Mouse (Mus musculus) layer of hippocampus, adult 2 months (tissue): ENCODE results near the gene Map3k7cl. TPM values are rescaled to one million over a fixed set of nuclear protein-coding genes. Genes with fewer than 3 reads are reported as not detected.
A peak's percentile ranks its signal among the peaks of the same experiment; 100 is the strongest.

Source experiments
- DNase-seq, 2 experiments: peaks; one replicate each; pipeline ENCODE4 v3.0.0; 2022; ENCODE audit warnings: low spot score in 2 of 2
- H3K27ac ChIP-seq: fragments of 200-600 bp; 2 replicates; pipeline ENCODE4 v1.8.1; 2022
- H3K4me3 ChIP-seq: fragments of 200-600 bp; 2 replicates; pipeline ENCODE4 v1.8.1; 2022; ENCODE audit warnings: mild to moderate bottlenecking
- CTCF ChIP-seq: fragments of 200-600 bp; conservative IDR thresholded peaks from 2 replicates; pipeline ENCODE4 v1.8.1; 2022; ENCODE audit warnings: antibody characterized with exemption, mild to moderate bottlenecking, moderate library complexity
- long read RNA-seq, 2 experiments: library from polyadenylated mRNA; stranded (forward); transcript quantifications; one replicate each; pipeline ENCODE4 v2.0.0; 2021; ENCODE audit warnings: borderline mapping rate in 2 of 2
- total RNA-seq, 2 experiments: library from RNA; stranded (reverse); gene quantifications; 2 replicates each; pipeline ENCODE4 v1.2.3; 2021

Map3k7cl gene
- under 1 TPM in 1 of 2 experiments, not detected in 1; 0.49 TPM for total RNA-seq
- long read RNA-seq, experiment 1: 0 reads
- long read RNA-seq, experiment 2: 0 reads

- Histone ChIP-seq H3K4me3 (no peak within 1 kb of the TSS), H3K27ac (no peak within 1 kb of the TSS)
- TF ChIP-seq CTCF: no peak
- no peak for DNase-seq
Observed at GRCm38 (mm10) chr16:87552907-87553691, at the start of gene Map3k7cl. Gene Map3k7cl (plus strand): TSS chr16:87553330.

DNA sequence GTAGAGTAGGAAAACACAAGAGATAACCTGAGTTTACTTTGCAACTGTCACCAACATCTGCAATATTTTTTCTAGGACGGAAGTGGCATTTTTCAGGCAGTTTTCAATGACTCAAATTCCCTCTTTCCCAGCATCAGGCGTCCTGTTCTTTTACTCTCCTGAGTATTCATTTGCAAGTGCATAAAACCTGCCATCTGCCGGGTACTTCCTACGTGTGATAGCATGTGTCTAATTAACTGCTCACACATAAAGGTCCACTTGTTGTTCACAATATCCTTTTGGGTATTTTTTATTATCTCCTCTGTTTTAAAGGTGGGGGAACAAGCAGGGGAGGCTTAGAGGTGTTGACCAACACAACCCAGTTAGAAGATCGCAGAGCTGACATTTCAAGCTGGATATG, 41.4 kb upstream of the Map3k7cl start:
- Histone ChIP-seq H3K4me3 (no peak overlapping the region), H3K27ac (no peak overlapping the region)
- DNase-seq: no peak
- no peak for TF ChIP-seq CTCF

- no peak for DNase-seq
- Histone ChIP-seq H3K27ac (no peak overlapping the region), H3K4me3 (no peak overlapping the region)
- no peak for TF ChIP-seq CTCF
Observed at GRCm38 (mm10) chr16:87512331-87512730, 40.8 kb upstream of the Map3k7cl start.

GRCm38 (mm10) chr16:87524228-87524627, 28.9 kb upstream of the Map3k7cl start:
- no peak overlapping the region for H3K27ac ChIP-seq
- TF ChIP-seq CTCF: no peak
- no peak overlapping the region for H3K4me3 ChIP-seq
- no peak for DNase-seq

- Histone ChIP-seq H3K4me3 (no peak overlapping the region), H3K27ac (no peak overlapping the region)
- no peak for TF ChIP-seq CTCF
- DNase-seq: no peak
Observed at GRCm38 (mm10) chr16:87527553-87528249, 25.4 kb upstream of the Map3k7cl start.

- no peak for DNase-seq
- TF ChIP-seq CTCF: no peak
- Histone ChIP-seq H3K27ac (no peak overlapping the region), H3K4me3 (no peak overlapping the region)
Observed at GRCm38 (mm10) chr16:87528755-87529154, 24.4 kb upstream of the Map3k7cl start.

- DNase-seq: no peak
- no peak overlapping the region for H3K4me3 ChIP-seq
- TF ChIP-seq CTCF: peak; percentile 75
- H3K27ac ChIP-seq: no peak overlapping the region
Observed at GRCm38 (mm10) chr16:87548348-87548747, 4.8 kb upstream of the Map3k7cl start.

- TF ChIP-seq CTCF: no peak
- Histone ChIP-seq H3K27ac (no peak overlapping the region), H3K4me3 (no peak overlapping the region)
- DNase-seq: no peak
Observed at GRCm38 (mm10) chr16:87556320-87556719, 3.2 kb downstream of the Map3k7cl start.

DNA sequence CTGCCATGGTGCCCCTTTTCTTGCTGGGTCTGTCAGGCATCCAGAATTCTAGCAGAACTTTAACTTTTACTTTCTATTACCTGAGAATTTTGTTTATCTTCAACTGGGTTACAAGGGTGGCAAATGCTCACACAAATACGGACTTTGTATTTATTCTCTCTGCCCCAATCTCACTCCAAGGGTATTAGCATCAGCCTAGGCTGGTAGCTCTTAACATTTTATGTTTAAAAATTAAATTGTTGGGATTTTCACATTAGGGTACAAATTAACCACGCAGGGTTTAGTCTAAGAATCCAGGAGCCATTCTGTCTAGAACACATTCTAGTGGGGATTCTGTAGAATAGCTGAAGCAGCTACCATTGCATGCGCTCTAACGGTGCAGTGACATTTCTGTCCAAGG, 8.4 kb downstream of the Map3k7cl start:
- no peak overlapping the region for H3K27ac ChIP-seq
- no peak overlapping the region for H3K4me3 ChIP-seq
- TF ChIP-seq CTCF: no peak
- DNase-seq: no peak

GRCm38 (mm10) chr16:87563524-87563923, 10.4 kb downstream of the Map3k7cl start:
- Histone ChIP-seq H3K27ac (no peak overlapping the region), H3K4me3 (no peak overlapping the region)
- no peak for TF ChIP-seq CTCF
- peak in 1 of 2 experiments; percentile 37 for DNase-seq

DNA sequence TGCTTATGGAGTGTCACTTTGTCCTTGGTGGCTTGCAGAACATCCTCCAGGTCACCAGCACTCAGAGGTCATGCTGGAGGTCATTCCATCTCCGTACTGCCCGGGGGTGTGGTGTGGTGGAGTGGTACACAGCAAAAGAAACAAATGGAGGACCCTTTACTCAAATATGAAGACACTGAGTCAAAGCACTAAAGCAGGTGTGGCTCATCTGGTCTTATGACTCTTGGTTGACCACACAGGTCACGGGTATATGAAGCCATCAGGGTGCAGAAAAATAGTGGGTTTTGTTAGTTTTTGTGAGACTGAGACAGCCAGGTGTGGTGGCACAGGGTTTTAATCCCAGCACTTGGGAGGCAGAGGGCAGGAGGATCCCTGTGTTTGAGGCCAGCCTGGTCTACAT, 11.4 kb downstream of the Map3k7cl start:
- H3K27ac ChIP-seq: no peak overlapping the region
- H3K4me3 ChIP-seq: no peak overlapping the region
- no peak for DNase-seq
- TF ChIP-seq CTCF: no peak

DNA sequence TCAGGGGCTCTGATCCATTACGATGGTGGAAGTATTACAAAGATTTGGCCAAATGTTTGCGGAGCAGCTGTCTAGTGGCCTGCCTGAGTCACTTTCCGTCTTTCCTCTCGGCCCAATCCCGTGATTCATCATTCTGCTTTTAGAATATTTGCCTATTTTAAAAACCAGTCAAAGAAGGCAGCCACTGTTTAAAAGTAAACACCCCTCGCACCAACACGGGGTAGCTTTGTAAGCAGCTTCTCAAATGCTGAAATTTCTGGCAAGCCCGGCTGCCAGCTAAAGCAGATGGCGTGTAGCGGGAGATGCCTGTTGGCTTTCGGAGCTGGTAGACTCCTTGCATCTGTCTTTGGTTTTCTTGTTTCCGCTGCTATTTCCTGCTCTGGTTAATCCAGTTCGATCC, 14.4 kb downstream of the Map3k7cl start:
- peak; percentile 49 to 68 for DNase-seq
- Histone ChIP-seq H3K27ac (no peak overlapping the region), H3K4me3 (peak overlapping the region; percentile 37)
- no peak for TF ChIP-seq CTCF

DNA sequence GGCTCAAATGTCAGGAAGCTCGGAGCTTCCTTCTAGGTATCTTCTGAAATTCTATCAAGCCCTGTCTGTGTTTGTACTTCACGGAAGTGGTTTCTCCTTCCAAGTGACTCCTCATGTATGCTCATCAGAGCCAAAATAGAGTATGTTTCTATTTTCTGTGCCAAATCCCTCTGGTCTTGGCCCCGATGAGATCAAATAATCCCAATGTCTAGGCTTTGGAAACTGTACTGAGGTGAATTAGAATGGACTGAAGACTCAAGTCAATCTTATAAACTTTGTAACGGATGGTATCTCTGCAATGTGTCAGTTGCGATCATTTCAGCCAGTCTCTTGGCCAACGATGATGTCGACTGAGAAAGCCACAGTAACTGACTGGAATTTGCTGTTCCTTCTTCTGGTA, 15.1 kb downstream of the Map3k7cl start:
- TF ChIP-seq CTCF: no peak
- peak overlapping the region; percentile 37 for H3K4me3 ChIP-seq
- no peak overlapping the region for H3K27ac ChIP-seq
- no peak for DNase-seq

DNA sequence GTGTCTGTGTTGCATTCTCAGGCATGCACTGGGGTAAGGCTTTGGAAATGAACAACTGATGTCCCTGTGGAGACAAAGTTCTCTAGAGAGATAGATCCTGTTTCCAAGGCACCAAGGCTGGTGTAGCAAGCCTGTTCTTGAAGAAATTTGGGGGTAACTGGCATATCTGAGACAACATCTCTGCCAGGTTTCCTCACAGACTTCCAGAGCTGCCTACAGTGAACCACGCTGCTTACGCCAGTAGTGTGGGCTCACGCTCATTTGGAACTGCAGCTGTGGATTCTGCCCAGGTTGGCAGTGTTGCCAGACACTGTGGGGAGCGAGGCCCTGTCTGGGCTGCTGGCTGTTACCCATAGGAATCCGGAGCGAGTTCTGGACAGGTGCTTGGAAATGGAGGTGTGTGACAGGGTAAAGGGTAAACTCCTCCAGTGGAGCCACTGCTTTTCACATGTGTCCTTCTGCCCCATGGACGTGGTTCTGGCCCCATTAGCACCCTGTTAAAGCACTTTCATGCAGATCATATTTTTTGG, 16.5 kb downstream of the Map3k7cl start:
- no peak overlapping the region for H3K4me3 ChIP-seq
- TF ChIP-seq CTCF: no peak
- no peak overlapping the region for H3K27ac ChIP-seq
- no peak for DNase-seq
